Mouse (Mus musculus) lung, embryonic 14.5 days (tissue): ENCODE results near the gene Mslnl. TPM values are rescaled to one million over a fixed set of nuclear protein-coding genes. Genes with fewer than 3 reads are reported as not detected.

Experiments
- ATAC-seq: fragments of 200-750 bp; cut with Nextera tagmentation; 2 replicates; pipeline ENCODE4 v1.8.0; 2017; ENCODE audit warnings: mild to moderate bottlenecking, moderate TSS enrichment, moderate library complexity; ENCODE audit not compliant: insufficient read depth
- DNase-seq: peaks from one replicate; pipeline ENCODE4 v3.0.0-alpha.2; 2015
- H3K27ac ChIP-seq: fragments of 300-500 bp; sonication (generic); 2 replicates; pipeline ENCODE4 v1.5.1; 2014; ENCODE audit warnings: low read depth, mild to moderate bottlenecking, moderate library complexity
- H3K27me3 ChIP-seq: fragments of 300-500 bp; sonication (generic); 2 replicates; pipeline ENCODE4 v1.6.1; 2014; ENCODE audit warnings: low read length, control low read depth; ENCODE audit not compliant: insufficient read depth
- H3K36me3 ChIP-seq: fragments of 300-500 bp; sonication (generic); 2 replicates; pipeline ENCODE4 v1.6.1; 2014; ENCODE audit warnings: control low read depth; ENCODE audit not compliant: insufficient read depth
- H3K4me1 ChIP-seq: fragments of 300-500 bp; sonication (generic); 2 replicates; pipeline ENCODE4 v1.6.1; 2014; ENCODE audit warnings: antibody characterized with exemption, control low read depth; ENCODE audit not compliant: insufficient read depth
- H3K4me2 ChIP-seq: fragments of 300-500 bp; sonication (generic); 2 replicates; pipeline ENCODE4 v1.6.1; 2014; ENCODE audit warnings: mild to moderate bottlenecking
- H3K4me3 ChIP-seq: fragments of 300-500 bp; sonication (generic); 2 replicates; pipeline ENCODE4 v1.5.1; 2014; ENCODE audit warnings: low read depth, low read length
- H3K9ac ChIP-seq: fragments of 300-500 bp; sonication (generic); 2 replicates; pipeline ENCODE4 v1.6.1; 2014
- H3K9me3 ChIP-seq: fragments of 300-500 bp; sonication (generic); 2 replicates; pipeline ENCODE4 v1.6.1; 2016; ENCODE audit warnings: low read depth, low read length, control low read depth
- CTCF ChIP-seq: IDR thresholded peaks from 2 replicates; pipeline ENCODE4 v1.5.1; 2016; ENCODE audit warnings: antibody characterized with exemption, low read depth
- WGBS: fragments of 180-500 bp; shearing (Covaris S2); extraction: QIAGEN DNeasy Blood & Tissue Kit; methylation state at CpG from one replicate; pipeline ENCODE4 v1.1.7; 2014; 5-methylcytosine and 5-hydroxymethylcytosine counted together
- polyA plus RNA-seq: library from polyadenylated mRNA; unstranded; fragments of >200 nt; fragmentation: Nextera tagmentation; extraction: Ambion mirVana; gene quantifications from 2 replicates; pipeline ENCODE4 v1.2.1, GENCODE M21; 2014

Gene Mslnl
- polyA plus RNA-seq, 1 experiment from 2014 or later: 0.24 TPM

DNA sequence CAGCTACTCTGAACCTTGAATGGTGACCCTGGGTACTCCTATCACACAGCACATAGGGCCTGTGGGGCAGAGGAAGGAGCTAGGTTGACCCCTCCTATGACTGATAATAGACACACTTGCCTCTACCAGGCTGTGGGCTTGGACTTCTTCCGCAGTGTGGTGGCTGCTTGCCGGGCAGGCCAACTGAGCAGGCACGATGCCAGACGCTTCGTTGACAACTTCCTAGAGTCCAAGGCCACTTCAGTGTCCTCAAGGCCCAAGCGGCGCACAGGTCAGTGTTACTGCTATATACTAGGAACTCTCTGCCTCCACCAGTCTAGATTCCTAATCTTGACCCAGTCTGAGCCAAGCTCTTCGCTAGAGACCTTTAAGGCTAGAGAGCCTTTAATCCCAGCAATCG is 8.0 kb downstream of the Mslnl start:
- no peak overlapping the region for H3K9ac ChIP-seq
- DNase-seq: no peak
- no peak overlapping the region for H3K4me3 ChIP-seq
- H3K4me1 ChIP-seq: no peaks in the 10 kb centered on the region
- H3K4me2 ChIP-seq: no peak overlapping the region
- no peaks in the 10 kb centered on the region for H3K36me3 ChIP-seq
- 89% methylated on average over 9 of the region's 9 CpGs for WGBS
- H3K9me3 ChIP-seq: no peaks in the 10 kb centered on the region
- no peak overlapping the region for H3K27ac ChIP-seq
- ATAC-seq: no peak
- no peak for TF ChIP-seq CTCF
- H3K27me3 ChIP-seq: no peaks in the 10 kb centered on the region

DNA sequence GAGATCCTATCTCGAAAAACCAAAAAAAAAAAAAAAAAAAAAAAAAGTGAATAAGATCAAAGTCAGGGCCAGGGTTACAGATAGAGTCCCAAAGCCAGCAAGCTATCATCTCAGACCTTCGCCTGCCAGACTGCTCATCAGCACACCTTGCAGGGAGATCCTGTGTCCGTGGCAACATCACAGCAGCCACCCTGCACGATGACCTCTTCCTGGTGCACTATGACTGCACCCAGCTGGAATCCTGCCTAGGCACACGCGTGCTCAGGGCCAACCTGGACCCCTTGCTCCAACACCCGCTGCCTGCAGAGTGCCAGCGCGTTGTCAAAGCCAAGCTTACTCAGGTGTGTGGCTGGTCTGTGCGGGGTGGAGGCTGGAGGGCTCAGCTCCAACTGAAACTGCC is 8.5 kb downstream of the Mslnl start:
- no peak for TF ChIP-seq CTCF
- no peaks in the 10 kb centered on the region for H3K27me3 ChIP-seq
- no peaks in the 10 kb centered on the region for H3K4me1 ChIP-seq
- ATAC-seq: no peak
- no peak overlapping the region for H3K27ac ChIP-seq
- no peaks in the 10 kb centered on the region for H3K9me3 ChIP-seq
- H3K4me2 ChIP-seq: no peak overlapping the region
- no peak overlapping the region for H3K4me3 ChIP-seq
- H3K36me3 ChIP-seq: no peaks in the 10 kb centered on the region
- no peak for DNase-seq
- WGBS: 65% methylated on average over 10 of the region's 10 CpGs
- no peak overlapping the region for H3K9ac ChIP-seq

DNA sequence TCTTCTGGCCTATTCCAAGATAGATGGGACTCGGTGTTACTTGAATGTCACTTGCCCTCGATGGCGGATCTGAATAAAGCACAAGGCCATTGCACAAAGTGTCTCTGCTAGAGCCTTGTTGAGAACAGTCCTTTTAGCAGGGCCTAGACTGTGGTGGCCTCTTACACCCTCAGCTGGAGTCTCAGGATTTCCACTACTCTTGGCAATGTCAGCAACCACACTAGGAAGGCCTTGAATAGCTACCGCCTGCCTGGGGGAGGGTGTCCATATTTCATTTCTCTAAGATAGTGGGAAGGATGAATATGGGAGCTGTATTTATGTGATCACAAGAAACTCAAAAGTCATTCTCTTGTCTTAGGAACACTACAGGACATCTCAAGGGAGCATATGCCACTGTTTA is 12.4 kb downstream of the Mslnl start:
- Histone ChIP-seq H3K36me3 (no peaks in the 10 kb centered on the region), H3K4me3 (no peak overlapping the region), H3K9ac (no peak overlapping the region), H3K27ac (no peak overlapping the region), H3K9me3 (no peaks in the 10 kb centered on the region), H3K27me3 (no peaks in the 10 kb centered on the region), H3K4me2 (no peak overlapping the region), H3K4me1 (0 out of 2 replicates have a peak, but pooled peaks cover 4% of the 10 kb centered on the region)
- WGBS: 86% methylated on average over 4 of the region's 4 CpGs
- no peak for DNase-seq
- no peak for ATAC-seq
- TF ChIP-seq CTCF: no peak

DNA sequence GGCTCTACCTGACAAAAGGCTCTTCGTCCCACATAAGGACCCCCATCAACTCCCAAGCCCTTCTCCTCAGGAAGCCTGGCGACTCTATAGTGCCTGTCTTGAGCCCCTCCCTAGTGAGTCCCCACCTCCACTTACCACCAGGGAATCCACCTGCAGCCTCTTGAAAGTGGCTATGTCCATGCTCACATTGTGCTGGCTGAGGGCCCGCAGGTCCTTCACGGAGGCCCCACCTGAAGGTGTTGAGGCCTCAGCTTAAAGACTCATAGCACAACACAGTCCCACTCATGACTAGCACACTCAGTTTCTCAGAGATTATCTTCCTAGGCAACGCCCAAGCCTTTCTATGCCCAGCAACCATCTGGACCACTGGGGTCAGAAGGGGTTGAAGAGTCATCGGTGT is 13.5 kb downstream of the Mslnl start:
- no peak for ATAC-seq

DNA sequence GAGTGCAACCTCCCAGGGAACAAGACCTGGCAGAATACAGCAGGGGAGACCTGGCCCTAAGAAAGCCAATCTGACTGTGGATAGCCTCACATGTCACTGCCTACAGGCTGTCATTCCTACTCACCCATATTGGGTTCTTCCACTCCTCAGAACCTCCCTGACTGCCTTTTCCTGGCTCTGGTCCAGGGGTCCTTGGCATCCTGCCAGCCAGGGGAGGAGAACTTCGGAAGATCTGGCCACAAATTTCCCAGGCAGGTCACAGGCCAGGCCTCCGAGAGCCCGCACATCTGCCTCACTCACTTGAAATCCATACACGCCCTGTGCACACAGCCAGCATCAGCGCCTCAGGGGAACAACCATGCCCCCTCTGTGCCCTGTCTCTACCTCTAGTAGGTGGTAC is 15.6 kb downstream of the Mslnl start:
- 8% methylated on average over 5 of the region's 5 CpGs for WGBS
- Histone ChIP-seq H3K9ac (no peak overlapping the region), H3K4me1 (0 out of 2 replicates have a peak, but pooled peaks cover 6% of the 10 kb centered on the region), H3K4me3 (no peak overlapping the region), H3K4me2 (0 out of 2 replicates have a peak overlapping the region, but pooled peaks have one; percentile 7), H3K36me3 (no peaks in the 10 kb centered on the region), H3K9me3 (no peaks in the 10 kb centered on the region), H3K27me3 (no peaks in the 10 kb centered on the region), H3K27ac (0 out of 2 replicates have a peak overlapping the region, but pooled peaks have one; percentile 15)
- TF ChIP-seq CTCF: no peak
- DNase-seq (peak; percentile 80), ATAC-seq (0 out of 2 replicates have a peak, but pooled peaks have one; percentile 16)

More for the DNA sequence above, 13.5 kb downstream of the Mslnl start:
- no peak overlapping the region for H3K27ac ChIP-seq
- no peaks in the 10 kb centered on the region for H3K36me3 ChIP-seq
- WGBS: 71% methylated on average over 6 of the region's 6 CpGs
- TF ChIP-seq CTCF: no peak
- H3K27me3 ChIP-seq: no peaks in the 10 kb centered on the region
- H3K4me2 ChIP-seq: no peak overlapping the region
- DNase-seq: no peak
- no peak overlapping the region for H3K4me3 ChIP-seq
- no peaks in the 10 kb centered on the region for H3K9me3 ChIP-seq
- H3K9ac ChIP-seq: no peak overlapping the region
- H3K4me1 ChIP-seq: 0 out of 2 replicates have a peak, but pooled peaks cover 4% of the 10 kb centered on the region

DNA sequence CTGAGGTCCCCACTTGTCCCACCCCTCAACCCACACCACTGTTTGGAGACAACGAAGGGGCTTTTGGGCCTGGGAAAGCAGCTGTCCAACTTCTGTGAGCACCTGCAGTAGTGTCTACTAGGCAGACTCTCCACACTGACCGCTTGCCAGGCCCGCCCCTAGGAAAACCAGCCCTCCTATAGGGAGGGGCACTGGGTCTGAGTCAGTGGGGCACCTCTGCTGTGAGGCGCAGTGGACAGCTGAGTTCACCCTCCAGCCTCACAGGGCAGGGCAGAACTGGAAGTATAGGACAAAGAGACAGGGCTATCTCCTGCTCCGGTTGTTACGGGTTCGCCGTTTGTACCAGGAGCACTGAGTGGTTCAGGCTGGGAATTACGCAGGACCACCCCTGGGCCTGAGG is 18.4 kb downstream of the Mslnl start, which contains the start of gene Msln:
Gene Msln, minus strand, starts transcription at position 138 of the 400 bp plus-strand sequence.
- Histone ChIP-seq H3K36me3 (no peaks in the 10 kb centered on the region), H3K4me2 (no peak within 1 kb of the TSS), H3K4me3 (no peak within 1 kb of the TSS), H3K27ac (no peak within 1 kb of the TSS), H3K9ac (no peak within 1 kb of the TSS), H3K4me1 (0 out of 2 replicates have a peak, but pooled peaks cover 6% of the 10 kb centered on the region), H3K9me3 (no peaks in the 10 kb centered on the region), H3K27me3 (no peaks in the 10 kb centered on the region)
- DNase-seq (no peak), ATAC-seq (no peak)
- 76% methylated on average over 9 of the region's 9 CpGs for WGBS
- no peak for TF ChIP-seq CTCF

DNA sequence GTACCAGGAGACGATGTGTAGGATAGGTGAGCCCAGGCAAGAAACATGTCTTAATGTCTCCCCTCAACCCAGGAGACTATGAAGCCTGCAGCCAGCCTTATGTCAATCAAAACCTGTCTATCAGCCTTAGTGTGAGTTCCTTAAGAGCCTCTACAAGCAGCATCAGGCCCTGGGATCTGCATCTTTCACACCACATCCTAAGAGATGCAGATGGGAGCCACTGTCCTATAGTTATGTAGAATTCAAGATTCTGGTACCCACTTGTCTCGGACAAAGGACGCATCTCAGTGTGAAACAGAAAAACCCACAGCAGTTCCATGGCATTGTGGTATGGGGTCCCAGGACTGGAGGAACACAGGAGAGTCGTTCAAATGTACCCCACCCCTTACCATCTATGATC is 19.2 kb downstream of the Mslnl start:
- Histone ChIP-seq H3K9me3 (no peaks in the 10 kb centered on the region), H3K27ac (0 out of 2 replicates have a peak overlapping the region, but pooled peaks have one; percentile 3), H3K9ac (no peak overlapping the region), H3K36me3 (no peaks in the 10 kb centered on the region), H3K4me1 (0 out of 2 replicates have a peak, but pooled peaks cover 6% of the 10 kb centered on the region), H3K27me3 (no peaks in the 10 kb centered on the region), H3K4me2 (no peak overlapping the region), H3K4me3 (no peak overlapping the region)
- ATAC-seq (no peak), DNase-seq (no peak)
- TF ChIP-seq CTCF: no peak
- WGBS: 65% methylated on average over 4 of the region's 4 CpGs
